Mouse (Mus musculus) cerebellum, postnatal 36 days (tissue): ENCODE data around the gene Gm4869.

Source experiments
- DNase-seq, 2 experiments: peaks; one replicate each; pipeline ENCODE4 v3.0.0; 2021 to 2022; ENCODE audit warnings: mixed read lengths in 2 of 2

Gene Gm4869

DNA sequence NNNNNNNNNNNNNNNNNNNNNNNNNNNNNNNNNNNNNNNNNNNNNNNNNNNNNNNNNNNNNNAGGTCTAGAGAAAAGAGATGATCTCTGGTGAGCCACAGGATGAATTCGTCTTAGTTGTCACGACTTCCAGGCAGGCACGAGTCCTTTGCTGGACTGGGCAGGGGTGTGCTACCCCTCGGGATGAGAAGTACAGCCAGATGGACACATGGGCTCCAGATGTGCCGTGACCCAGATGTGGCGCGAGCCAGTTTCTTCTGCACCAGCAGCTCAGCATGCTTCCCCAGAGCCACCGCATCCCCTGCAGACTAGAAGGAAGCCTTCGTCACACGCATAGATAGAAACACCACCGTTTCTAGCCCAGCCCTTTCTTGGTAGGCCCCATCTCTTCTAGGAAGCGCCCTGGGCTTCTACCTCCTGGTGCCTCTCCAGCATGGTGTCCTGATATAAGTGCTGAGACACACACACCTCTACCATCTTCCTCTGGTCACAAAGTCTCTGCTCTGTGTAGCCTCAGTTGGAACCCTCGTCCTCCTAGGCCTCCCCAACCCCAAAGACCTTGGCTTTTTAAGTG lies 92.8 kb downstream of the Gm4869 start:
- no peak for DNase-seq

DNA sequence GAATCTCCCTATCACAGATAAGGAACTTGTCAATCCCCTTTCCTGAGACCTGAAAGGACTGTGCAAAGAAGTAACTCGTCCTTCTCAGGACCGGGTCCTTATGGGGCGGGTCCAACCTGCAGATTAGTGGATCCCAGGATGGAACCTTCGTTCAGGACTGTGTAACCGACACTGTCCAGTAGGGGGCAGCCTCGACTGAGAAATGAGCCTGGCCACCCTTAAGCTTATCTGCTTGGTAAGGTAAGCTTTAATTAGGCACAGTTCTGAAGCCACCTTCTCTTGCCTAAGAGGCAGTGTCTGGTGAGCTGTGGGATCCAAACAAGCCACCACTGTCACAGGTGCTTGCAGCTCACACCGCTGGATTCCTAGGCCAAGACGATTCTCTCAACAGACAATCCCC lies 94.7 kb downstream of the Gm4869 start:
- peak; percentile 80 to 84 for DNase-seq

DNA sequence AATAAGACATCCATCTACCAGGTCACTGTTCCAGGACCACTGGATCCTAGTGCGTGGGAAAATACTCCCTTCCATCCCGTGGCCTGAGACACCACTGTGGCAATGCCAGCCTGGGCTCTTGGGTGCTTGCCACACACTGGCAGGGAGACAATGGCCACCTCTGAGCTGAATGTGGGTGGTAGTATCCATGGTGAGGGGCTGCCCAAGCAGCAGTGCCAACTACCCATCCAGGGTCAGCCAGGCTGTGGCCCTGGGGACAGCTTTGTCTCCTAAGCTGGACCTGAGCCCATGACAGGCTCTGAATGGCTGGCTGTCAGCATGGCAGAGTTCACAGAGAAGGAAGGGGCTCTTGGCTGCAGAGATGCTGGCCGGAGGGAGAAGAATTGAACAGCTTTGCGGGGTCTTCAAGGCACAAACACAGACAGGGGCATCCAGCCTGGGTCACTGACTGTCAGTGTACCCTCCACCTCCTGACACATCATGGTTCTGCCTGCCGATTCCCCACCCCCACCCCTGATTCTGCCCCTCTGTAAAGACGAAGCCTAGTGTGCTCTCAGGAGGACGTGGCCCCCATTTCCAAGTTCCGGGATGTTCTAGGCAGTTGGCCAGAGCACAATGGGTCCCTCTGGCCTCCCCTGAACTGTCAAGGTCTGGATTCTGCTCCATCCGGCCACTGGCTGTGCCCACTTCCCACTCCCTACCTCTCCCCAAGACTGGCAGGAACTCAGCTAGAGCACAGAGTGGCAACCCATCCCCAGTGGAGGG lies 97.5 kb downstream of the Gm4869 start:
- peak; percentile 34 to 37 for DNase-seq
